Mouse (Mus musculus) embryo, embryonic 11.5 days (tissue): ENCODE results near the gene Gclc.
"Not testable (repeated sequence)": the region's sequence is repeated elsewhere in the genome, so short reads cannot be mapped to it uniquely, and the experiment has no call there.

Experiments used
- DNase-seq: peaks from one replicate; pipeline ENCODE4 v3.0.0-alpha.2; 2012; ENCODE audit warnings: low read depth, low spot score

The Gclc gene

DNA sequence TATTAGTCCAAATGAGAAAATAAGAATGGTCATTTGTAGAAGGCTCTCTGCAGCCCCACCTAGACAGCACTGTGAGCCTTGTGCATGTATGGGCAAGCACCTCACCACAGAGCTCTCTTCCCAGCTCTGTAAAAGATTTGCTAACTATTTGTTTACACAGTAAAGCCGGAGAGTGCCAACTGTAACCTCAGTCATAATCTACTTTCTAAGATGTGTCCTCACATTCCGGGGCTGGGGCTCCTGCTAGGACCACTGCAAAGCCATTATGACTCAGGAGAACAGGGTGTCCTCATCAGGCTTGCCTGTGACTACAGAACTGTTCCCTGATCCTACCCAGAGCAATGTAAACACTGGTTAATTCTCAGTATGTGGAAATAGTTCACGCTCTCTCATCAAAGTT lies 9.5 kb upstream of the Gclc start:
- no peak for DNase-seq

- DNase-seq, result no peak
Observed at GRCm38 (mm10) chr9:77746315-77746714, 8.0 kb upstream of the Gclc start.

GRCm38 (mm10) chr9:77748292-77748691 lies 6.0 kb upstream of the Gclc start:
- not testable (repeated sequence) for DNase-seq

DNA sequence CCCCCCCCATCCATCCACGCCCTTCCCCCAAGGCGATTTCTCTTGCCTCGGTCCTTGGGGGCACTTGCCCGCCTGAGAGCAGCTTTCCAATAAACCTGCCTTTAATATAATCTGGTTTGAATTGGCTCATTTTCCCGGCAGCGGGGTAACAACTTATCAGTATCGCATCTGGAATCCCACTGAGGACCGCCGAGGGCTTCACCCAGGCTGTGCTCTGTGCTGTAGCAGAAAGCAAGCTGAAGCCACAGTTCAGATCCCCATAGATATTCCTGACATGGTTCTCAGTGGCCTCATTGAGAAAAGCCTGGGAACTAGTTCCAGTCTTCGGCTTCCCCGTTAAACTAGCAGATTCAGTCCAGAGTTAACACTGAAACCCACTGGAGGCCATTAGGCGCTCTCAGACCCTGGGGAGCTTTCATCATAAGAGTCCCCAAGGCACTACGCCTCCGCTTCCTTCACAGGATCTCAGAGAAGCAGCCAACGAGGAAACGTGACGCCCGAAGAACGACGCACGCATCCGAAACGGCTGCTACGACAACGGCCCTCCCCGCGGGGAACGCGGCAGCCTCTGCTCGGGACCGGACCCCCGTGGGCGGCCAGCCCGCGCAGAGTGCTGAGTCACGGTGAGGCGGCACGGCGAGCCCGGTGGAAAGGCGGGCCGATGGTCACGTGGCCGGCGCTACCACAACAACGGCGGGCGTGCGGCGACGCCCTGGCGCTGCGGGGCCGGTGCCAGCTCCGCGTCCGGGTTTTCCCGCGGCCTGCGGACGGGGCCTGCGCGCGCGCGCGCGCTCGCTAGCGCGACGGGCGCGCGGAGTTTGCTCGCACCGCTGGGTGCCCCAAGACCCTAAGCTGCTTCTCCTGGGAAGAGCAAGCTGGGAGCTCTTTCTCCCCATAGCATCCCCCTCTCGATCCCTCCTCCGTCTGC lies 3.9 kb upstream of the Gclc start:
- DNase-seq, result peak; percentile 76

GRCm38 (mm10) chr9:77751091-77751521 lies 3.2 kb upstream of the Gclc start:
- DNase-seq, result no peak

DNA sequence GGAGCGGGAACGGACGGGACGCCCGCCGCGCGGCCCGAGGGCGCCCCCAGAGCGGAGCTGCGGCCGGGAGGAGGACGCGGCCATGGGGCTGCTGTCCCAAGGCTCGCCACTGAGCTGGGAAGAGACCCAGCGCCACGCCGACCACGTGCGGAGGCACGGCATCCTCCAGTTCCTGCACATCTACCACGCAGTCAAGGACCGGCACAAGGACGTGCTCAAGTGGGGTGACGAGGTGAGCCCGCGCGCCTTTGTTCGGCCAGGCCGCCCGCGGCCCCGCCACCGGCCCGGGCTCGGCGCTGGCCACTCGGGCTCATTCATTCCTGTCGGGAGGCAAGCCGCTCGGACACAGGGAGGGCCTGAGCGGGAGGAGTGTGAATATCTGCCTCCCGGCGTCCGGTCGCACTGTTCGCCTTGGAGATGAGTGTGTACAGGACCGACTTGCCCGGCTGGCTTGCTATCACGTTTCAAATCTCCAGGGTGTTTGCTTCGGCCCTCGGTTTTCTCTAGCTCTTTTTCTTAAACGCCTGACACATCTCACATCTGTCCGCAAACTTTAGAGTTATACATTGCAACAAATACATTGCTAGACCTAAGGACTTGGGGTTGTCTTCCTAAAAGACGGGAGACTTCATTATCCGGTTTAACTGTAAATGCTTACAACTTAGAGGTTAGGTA lies 530 bp downstream of the Gclc start:
- DNase-seq, result peak; percentile 54

DNA sequence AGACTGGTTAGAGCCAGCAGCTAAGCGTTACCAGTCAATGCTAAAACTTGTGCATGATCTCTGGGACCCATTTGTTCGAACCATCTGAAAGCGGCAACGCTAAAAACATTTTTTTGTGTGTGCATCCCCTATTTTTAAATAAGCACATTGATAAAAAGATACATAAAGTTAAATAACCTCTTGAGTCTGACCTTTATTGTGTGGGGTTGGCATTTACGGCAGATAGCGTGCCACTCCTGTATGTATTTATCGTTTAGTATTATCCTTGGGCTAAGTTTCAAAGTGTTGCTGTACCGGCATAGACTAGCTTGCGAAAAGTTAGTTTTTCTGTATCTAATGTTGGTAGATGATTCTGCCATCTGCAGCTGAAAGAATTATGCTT lies 1.1 kb downstream of the Gclc start:
- DNase-seq, result no peak

DNA sequence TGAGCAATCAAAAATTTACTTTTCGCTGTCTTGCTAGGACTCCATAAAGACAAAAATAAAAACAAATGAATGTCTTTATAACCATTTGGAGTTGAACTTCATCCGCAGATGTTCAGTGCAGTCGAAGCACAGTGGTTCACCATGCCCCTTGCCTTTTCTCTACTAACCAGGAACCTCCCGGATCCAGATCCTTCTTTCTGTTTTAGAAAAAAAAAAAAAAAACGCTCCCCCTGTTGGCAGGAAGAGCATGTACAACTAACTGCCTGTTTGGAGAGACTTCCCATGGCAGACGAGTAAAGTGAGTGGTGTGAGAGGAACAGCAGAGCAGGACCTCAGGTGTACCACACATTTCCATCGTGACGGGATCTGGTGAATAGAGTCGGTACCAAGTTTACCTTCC lies 1.7 kb downstream of the Gclc start:
- DNase-seq, result no peak

GRCm38 (mm10) chr9:77757331-77757730 lies 3.0 kb downstream of the Gclc start:
- no peak for DNase-seq

DNA sequence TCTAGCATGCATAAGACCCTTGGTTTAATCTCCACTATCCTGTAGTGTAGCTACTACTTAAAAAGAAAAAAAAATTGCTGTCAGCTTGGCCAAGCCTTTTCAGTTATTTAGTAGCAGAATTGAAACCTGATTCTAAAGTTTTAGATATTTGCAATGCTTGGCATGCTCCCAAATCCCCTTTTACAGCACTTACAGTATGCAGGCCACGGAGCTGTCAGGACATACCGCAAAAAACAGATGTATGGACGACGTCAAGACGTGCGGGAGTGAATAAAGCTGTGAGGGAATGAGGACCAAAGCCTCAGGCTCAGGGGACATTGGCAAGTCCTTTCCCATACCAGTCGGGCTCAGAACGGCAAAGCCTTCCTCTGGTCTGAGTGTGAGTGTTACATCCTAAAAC lies 4.1 kb downstream of the Gclc start:
- DNase-seq, result no peak

DNA sequence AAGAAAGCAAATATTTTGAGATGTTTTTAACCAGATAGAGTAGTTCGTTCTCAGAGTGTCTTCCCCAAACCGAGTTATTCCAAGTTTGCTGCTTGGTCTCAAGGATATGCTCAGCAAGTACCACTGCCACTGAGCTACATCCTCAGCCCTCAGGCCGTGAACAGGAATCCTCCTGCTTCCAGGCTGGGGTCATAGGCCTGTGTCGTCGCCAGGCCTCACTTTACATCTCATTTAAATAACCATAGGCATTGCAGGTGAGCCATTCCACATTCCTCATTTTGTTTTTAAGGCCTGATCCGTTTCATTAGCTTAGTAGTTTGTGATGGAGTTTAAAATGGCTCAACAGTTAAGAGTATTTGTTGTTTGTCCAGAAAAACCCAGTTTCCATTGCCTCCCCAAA lies 4.8 kb downstream of the Gclc start:
- no peak for DNase-seq

- no peak for DNase-seq
Observed at GRCm38 (mm10) chr9:77759756-77760155, 5.4 kb downstream of the Gclc start.

DNA sequence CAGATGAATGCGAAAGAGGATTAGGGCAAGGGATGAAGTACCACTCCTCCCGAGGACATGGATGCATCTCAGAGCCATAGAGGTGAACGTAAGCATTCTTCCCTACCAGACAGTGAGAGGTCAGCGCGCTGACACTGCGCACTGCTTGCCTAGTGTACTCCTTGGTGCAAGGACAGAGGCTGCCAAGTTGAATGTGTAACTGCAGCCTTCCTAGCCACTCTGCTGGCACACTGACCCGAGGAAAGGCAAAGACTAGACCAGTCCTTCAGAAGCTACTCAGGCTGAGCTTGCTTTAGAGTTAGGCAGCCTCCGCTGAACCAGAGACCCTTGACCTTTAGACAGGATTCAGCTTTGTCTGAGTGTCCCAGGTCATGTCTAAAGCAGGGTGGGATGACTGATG lies 11.9 kb downstream of the Gclc start:
- DNase-seq, result no peak

GRCm38 (mm10) chr9:77766767-77767166 lies 12.4 kb downstream of the Gclc start:
- DNase-seq, result no peak

DNA sequence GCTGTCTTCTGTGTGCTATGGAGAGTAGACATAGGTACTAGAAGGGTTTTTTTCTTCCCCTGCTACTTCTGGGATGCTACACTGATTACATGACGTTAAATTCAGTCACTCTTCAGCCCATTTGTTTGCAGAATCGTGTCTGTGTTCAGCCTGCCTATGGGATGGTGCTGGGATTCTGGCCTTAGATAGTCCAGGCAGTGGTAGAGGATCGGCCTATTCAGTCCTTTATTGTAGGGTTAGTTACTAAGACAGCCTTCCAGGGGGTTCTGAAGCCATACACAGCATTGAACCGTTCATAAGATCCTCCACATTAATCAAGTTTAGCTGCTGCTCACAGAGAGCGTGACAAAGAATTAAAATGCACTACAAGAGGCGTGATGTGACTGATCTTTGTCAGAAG lies 16.6 kb downstream of the Gclc start:
- DNase-seq, result no peak

DNA sequence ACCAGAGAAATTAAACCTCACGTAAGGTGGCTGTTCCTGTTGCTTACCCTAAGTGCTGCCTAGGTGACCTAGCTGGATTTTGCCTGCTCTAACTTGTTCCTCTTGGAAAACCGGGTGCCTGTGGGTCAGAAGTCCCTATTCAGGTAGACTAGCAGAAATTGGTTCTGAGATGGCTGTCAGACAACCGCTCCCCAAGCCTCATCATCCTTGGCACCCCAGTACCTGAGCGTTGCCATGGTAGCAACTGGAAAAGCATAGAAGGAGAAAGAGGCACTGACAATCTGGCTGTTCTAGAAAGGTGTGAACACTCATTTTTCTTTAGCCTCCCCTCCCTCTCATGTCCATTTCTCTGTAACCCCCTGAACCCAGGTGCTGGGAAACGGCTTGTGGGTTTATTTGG lies 17.0 kb downstream of the Gclc start:
- no peak for DNase-seq

GRCm38 (mm10) chr9:77771765-77772383 lies 17.5 kb downstream of the Gclc start:
- no peak for DNase-seq

DNA sequence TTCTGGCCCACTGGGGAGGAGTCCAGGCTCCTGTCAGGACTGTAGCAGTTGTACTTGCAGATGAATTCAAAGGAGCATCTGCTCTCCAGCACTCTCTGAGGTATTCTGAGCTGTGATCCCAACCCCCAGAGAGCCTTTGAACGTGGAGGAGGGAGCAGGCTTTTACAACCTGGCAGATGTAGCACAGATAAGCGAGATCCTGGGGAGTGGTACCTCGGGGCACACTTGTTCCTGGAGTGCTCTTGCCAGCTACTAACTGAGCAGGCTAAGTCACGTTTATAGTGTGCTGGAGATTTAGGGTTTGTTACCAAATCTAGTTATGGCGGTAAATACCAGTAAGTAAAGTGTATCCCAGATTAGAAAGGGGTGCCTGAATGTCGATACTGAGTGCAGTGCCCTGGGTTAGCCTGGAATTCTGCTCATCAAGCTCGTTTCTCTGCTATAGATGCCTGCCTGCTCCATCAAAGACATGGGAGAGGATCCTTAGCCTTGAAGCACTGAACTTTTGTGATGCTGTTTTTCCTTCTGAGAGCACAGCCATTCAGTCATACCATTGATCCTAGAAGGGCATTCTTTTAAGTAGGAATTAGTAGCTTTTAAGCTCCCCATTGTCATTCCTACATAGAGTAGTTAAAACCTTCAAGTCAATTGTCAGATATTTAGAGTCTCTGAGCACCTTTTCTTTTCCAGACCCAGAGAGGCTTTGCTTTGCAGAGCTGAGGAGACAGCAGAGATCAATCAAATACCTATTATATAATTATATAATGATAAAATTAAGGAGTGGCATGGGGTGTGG lies 22.6 kb downstream of the Gclc start:
- DNase-seq, result no peak

GRCm38 (mm10) chr9:77777622-77778021 lies 23.3 kb downstream of the Gclc start:
- DNase-seq, result no peak

DNA sequence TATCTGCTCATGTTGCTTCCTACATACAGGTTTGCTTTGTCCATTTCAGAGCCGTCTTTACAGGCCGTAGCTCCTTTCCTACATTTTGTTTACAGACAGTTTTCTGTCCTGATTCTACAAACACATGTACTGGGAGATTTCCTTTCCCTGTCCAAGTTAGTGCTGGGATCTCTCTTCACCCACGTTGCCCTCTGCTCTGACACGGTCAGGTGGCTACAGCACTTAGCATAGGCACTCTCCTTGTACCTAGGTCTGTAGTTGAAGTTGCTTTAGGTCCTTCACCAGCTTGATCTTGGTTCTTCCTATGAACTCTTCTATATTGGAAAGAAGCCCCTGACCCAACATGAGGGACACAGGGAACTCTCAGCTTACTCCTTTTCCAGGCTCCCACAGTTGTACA lies 25.4 kb downstream of the Gclc start:
- DNase-seq, result no peak

- no peak for DNase-seq
Observed at GRCm38 (mm10) chr9:77781453-77782163, 27.3 kb downstream of the Gclc start.
